Mouse (Mus musculus): ENCODE measurements around the gene Cdan1. TPM values are rescaled to one million over a fixed set of nuclear protein-coding genes. Genes with fewer than 3 reads are reported as not detected.

Cdan1 gene
- polyA plus RNA-seq, 1 experiment from 2014 or later: 8.9 TPM

Other genes starting within 250 kb of the Cdan1 start
- 23.3 and 27.4 TPM in 2 replicates for gene Haus2, start 240.7 kb downstream of the Cdan1 start, polyA plus RNA-seq (2014; fragmentation: Nextera tagmentation; extraction: Ambion mirVana)
- gene Lrrc57, start 240.6 kb downstream of the Cdan1 start, polyA plus RNA-seq (2014; fragmentation: Nextera tagmentation; extraction: Ambion mirVana): 19.0 and 19.9 TPM in 2 replicates
- 5.3 and 8.0 TPM in 2 replicates for gene Stard9, start 221.0 kb downstream of the Cdan1 start, polyA plus RNA-seq (2014; fragmentation: Nextera tagmentation; extraction: Ambion mirVana)
- 4.2 and 5.3 TPM in 2 replicates for gene Ttbk2, start 476 bp upstream of the Cdan1 start, polyA plus RNA-seq (2014; fragmentation: Nextera tagmentation; extraction: Ambion mirVana)
- gene Ubr1, start 120.6 kb upstream of the Cdan1 start, polyA plus RNA-seq (2014; fragmentation: Nextera tagmentation; extraction: Ambion mirVana): 17.9 and 30.5 TPM in 2 replicates
- 6.1 and 6.5 TPM in 2 replicates for gene Tmem62, start 126.9 kb upstream of the Cdan1 start, polyA plus RNA-seq (2014; fragmentation: Nextera tagmentation; extraction: Ambion mirVana)
- gene Ccndbp1, start 158.3 kb upstream of the Cdan1 start, polyA plus RNA-seq (2014; fragmentation: Nextera tagmentation; extraction: Ambion mirVana): 48.0 and 53.6 TPM in 2 replicates
- 0.53 and 0.93 TPM in 2 replicates for gene Epb42, start 186.9 kb upstream of the Cdan1 start, polyA plus RNA-seq (2014; fragmentation: Nextera tagmentation; extraction: Ambion mirVana)
- 8.4 and 9.3 TPM in 2 replicates for gene Tgm5, start 235.7 kb upstream of the Cdan1 start, polyA plus RNA-seq (2014; fragmentation: Nextera tagmentation; extraction: Ambion mirVana)